Mouse (Mus musculus): ENCODE measurements at regions not wholly inside any gene's neighbourhood (a gene's known extent, or its start where the extent isn't known, plus 50 kb on each side); places are given as distances from the start of the nearest gene placed in this dataset.

- TF ChIP-seq CTCF (IDR thresholded peaks at IDR 0.05) (no peak), EP300 (IDR thresholded peaks at IDR 0.05; ENCODE audit: insufficient read depth, low read depth, low read length) (no peak)
These were observed 185.6 kb downstream of the Tpra1 start for GRCm38 (mm10) chr6:89087620-89088019.
